Mouse (Mus musculus) left cerebral cortex, adult 11 months (tissue): Measurements from ENCODE around the gene Ipo13.

ENCODE experiments used
- DNase-seq: peaks from one replicate; pipeline ENCODE4 v3.0.0; 2022; ENCODE audit warnings: low spot score

The Ipo13 gene

DNA sequence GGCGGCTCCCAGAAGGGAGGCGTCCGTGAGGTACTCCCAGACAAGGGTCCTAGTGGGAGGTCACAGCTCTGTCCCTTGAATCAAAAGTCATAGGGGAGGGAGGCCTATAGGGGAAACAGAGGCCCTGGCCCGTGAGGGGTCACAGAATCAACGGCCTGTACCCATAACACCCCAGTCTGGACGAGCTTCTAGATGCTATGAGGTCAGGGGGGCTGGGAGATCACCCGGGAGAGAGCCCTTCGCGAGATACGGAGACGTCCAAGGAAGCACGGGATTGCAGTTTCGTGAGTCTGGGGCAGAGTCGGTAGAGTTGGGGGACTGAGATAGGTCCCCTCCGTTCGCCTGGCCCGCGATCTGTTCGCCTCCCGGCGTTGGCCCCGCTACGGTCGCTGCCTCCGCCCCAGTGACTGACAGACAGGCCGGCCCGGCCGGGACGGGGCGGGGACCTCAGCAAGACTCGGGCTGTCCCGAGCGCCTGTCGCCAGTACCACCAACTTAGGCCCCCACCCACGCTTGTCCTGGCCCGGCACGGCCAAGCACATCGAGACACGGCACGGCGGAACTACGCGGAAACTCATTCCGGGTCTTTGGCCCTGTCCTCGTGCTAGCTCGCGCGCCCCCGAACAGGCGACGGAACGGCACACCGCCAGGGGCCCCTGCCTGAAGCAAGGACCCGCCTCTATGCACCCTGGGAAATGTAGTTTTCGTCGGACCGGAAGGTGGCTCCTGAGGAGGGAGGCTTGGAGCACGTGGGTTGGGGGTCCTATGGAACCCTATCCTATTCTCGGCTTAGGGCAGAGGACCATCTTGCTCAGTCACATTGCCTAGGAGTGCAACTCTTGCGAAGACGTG, at the start of gene Ipo13:
TSS of gene Ipo13 (minus strand) at position 409 of the 852 bp plus-strand sequence.
- peak; percentile 85 for DNase-seq

DNA sequence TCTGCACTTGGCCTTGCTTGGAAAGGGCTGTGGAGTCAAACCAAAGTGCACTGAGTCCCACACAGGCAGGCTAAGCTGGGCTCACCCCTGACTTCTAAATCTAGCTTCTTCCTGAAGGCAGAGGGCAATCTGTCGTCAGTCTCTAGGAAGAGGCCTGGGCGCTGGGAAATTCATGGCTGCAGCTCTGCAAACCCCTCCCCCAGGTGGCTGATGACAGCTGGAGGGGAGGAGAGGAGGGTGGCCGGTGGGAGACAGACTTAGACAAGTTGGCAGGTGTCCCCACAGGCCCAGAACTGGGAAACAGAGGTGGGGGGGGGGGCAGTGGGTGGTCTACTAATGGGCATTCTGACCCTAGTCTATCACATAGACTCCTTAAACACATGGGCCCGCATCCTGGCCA, 42.7 kb upstream of the Ipo13 start:
- no peak for DNase-seq

DNA sequence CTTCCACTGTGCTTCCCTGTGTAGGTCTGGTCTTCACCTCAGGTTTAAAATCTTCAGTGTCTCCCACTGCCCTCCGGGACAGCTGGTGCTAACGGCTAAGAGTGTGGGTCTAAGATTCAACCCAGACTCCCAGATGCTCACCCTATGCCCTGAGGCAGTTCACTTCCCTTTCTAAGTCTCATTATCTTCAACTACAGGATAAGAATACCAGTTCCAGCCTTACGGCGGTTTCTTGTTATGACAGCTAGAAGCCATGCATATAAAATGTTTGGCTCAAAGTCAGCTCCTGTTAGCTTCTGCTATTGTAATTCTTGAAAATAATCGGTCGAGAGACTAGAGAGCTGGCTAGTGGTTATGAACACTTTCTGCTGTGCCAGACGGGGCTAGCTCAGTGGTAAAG, 32.7 kb upstream of the Ipo13 start:
- DNase-seq = no peak

DNA sequence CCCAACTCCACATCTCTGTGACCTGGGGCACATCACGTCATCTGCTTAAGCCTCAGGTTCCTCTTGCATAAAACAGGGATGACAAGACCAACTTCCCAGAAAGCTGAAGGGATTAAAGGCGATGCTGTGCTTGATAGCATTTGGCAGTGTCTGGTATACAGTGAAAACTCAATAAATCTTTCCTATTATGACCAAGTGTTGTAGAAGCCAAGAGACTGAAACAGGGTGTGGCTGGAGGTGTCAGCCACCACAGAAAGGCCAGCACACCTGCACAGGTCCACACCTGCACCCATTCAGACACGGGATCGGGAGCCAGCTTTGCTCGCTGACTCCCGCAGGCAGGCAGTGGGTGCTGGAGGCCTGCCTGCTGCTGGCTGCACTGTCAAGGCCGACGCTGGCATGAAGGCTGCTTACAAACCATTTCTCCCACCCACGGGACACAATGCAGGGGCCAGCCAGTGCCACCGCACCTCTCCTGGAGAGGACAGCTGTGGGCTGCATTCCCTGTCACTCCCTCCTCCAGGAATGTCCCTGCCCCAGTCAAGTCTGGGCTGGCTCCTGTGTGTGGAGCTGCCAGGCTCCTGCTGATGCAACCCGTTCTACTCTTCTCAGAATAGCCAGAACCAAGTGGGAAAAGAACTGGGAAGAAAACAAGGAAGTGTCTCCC, 32.0 kb upstream of the Ipo13 start:
- no peak for DNase-seq

DNA sequence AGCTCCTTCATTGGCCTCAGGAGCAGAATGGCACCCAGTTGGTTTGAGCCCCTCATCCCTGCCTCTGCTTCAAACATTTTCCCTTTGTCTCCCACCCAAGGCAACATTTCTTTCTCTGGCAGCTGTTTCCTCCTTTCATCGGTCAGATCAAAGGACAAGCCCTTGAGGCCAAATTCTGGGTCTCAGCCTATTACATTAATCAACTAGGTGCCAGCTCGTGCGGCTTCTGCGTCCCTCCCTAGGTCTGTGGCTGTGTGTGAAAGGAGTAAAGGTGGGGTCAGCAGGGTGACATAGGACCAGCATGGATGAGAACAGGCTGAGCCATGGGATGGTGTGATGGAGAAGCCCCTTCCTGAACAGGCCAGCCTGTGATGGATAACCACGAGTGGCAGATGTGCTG, 28.5 kb upstream of the Ipo13 start:
- no peak for DNase-seq

DNA sequence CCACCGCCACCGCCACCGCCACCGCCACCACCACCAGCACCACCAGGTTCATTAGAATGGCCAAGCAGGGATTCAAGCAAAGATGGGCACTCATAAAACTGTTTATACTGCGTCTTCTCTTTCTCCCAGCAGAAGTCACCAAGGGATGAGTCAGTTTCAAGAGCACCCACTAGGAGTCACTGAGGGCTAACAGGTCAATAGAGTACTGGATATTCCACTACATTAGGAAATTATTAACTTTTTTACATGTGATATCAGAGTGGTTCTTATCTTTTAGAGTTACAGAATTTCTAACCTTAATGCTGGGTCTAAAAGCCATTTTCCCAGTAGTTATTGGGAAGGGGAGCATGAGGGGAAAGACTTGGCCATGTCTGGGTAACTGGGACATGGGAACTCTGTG, 22.2 kb upstream of the Ipo13 start:
- no peak for DNase-seq

DNA sequence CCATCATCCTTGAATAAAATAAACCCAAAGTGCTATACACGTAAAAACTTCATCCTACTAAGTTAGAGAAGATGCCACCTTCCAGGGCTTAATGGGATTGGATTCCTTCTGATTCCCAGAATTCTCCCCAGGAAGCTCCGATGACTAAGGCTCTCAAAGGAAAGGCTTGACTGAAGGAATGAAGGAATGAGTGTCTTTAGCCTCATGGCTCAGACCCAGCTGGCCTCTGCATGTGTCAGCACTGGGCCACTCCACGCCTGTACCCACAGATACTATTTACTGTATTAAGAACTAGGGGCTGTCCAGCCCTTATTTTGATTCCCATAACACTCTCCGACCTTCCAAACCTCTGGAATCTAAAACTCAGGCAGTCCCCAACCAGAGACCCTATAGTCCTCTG, 19.3 kb upstream of the Ipo13 start:
- no peak for DNase-seq

DNA sequence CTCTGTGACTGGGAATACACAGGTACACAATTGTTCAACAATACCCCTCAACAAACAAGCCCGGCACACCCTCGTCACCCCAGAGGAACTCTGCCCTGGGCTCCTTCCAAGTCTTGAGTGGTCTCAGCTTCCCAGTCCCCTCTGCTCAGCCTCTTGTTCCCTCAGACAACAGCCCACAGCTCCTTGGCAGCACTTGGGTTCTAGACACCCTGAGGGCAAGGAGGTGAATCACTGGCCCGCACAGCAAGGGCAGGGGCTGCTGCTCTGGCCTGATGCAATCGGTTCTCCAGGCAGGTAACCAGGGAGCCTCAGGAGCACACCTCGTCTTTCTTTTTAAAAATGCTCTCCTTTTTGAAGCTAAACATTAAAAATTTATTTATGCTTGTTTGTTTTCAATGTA, 18.4 kb upstream of the Ipo13 start:
- DNase-seq = no peak

DNA sequence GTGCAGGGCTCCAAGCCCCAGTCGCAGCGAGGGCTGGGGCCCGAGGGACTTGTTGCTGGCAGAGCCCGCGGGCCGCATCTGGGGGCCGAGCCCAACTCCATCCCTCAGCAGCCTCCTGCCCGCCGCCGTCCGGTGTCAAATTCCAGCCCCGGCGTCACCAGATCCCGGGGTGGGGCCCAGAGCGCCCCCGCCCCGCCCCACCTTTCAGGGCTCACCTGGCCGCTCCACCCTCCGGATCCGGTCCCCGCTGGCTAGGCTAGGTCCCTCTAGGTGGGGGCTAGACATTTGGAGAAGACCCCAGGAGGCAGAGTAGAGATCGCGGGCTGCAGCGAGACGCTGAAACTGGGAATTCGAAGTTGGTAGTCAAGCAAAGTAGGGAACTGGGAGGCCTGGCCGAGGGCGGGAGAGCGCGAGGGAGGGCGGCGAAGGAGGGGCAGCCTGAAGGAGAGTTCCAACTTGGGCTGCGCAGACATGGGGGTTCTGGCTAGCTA, 14.6 kb upstream of the Ipo13 start, which contains the start of gene Artn:
TSS of gene Artn (minus strand) at position 373 of the 491 bp plus-strand sequence.
- no peak for DNase-seq

DNA sequence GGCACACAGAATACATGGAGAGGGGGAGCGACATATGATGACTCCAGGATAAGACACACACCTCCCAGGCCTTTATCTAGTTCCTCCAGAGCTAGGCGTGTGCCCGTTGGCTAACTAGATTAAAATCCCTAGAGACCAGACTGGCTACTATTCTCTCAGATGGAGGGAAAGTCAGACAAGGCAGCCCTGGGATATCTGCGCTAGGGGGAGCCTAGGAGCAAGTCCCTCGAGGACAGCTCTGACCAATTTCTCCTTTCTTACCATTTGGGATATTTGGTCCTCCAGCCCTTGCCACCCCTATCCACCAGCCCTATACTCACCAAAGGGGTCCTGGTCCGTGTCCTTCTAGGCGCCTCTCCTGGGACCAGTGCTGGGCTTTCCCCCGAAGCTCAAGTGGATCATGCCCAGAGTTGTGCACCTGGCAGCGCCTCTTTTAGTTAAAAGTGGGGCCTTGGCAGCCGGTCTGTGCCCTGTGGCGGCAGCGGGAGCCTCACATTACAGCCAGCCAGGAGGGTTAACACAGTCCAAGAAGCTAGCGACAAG, 14.0 kb upstream of the Ipo13 start:
- DNase-seq = no peak

DNA sequence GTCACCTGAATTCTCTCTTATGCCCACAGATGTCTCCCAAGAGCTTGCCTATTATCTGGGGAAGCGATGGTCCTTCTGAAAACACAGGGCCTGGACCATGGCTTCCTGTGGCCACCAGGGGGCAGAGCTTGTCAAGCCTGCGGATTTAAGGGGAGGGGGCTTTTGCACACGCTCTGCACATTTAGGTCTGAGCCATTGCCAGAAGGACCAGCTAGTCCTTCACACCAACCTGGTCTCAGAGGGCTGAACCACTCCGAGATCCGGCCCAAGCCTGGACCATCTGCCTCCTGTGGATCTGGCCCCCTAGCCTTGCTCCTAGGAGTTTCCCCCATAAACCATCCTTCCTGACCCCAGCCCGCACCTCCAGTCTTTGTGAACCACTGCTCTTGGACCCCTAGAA, 13.4 kb upstream of the Ipo13 start:
- DNase-seq = no peak

DNA sequence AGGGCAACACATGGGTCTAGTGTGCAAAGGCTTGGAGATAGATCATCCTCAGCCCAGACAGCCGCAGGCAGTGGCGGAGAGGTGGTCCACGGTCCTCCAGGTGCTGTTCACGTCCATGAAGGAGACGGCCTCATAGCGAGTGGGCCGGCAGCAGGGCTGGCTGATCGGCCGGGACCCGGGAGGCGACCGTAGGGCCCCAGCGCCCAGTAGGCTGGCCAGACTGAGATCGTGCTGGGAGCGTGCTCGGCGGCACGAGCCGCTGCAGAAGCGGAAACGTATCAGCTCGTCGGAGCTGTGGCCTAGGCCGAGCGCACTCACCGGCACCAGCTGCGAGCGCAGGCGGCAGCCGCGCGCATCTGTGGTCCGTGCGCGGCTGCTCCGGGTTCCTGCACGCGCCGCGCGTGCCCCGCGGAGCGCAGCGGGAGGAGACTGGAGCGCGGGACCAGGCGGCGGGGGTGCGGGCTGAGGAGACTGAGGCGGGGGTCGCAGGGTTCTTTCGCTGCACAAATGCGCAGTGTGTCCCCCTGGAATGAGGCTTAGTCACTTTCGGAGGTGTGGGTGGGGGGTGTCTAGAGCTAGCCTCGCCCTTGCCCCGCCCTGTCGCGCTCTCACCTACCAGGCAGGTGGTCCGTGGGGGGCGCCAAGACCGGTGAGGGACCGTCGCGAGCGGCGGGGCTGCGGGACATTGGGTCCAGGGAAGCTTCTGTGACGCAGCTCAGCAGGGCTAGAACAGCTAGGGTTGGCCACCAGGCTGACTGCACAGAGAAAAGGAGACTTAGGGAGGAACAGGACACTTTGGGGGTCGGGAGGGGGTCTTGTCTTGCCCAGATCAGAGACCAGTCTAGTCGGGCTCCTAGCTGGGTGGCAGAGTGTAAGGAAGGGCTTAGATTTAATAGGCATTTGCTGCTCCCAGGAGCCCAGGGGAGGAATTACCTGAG, 12.0 kb upstream of the Ipo13 start:
- peak; percentile 50 for DNase-seq

DNA sequence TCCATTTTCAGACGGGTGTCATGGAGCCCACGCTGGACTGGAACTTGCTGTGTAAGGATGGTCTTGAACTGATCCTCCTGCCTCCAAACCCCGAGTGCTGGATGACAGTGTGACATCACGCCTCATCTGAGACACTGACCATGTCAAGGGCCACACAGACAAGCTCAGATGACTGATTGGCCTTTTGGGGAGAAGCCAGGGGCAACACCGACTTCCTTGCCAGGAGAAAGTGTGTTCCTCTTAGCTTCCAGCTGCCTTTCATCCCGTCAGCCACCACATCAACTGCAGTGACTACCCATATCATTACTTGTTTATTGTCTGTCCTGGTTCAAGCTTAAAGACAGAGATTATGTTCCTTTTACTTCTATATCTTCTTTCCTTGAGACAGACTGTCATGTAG, 10.1 kb upstream of the Ipo13 start:
- DNase-seq = no peak

DNA sequence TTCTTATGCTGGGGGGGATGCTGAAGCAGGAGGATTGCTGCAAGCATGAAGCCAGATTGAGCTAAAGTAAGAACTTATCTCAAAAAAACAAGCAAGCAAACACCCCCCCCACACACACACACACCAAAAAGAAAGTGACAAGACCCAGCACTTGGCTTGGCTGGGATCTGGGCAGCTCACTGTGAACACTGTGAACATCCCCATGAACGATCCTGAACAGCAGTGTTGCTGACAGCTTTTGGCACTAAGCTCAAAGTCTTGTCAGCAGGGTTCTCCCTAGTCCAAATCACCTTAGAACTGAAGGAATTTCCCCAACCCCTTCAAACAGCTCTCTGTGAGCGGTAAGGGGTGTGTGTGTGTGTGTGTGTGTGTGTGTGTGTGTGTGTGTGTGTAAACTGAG, 8.7 kb upstream of the Ipo13 start:
- no peak for DNase-seq

DNA sequence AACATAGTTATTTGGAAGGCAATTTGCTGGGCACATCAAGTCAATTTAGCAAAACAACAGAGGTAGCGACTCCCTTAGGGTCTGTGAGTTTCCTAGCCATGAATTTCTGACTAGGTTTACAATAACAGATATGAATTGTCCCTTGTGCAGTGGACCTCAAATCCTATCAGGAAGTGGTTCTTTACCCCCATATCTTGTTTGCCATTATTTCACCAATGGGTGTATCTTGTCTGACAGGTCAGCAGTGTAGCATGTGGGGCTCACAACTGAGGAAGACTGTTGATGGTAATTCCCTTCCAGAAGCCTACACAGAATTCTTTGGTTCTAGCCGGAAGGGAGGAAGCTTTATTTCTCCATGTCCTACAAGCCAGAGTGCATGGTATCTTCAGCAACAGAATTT, 6.6 kb upstream of the Ipo13 start:
- no peak for DNase-seq

DNA sequence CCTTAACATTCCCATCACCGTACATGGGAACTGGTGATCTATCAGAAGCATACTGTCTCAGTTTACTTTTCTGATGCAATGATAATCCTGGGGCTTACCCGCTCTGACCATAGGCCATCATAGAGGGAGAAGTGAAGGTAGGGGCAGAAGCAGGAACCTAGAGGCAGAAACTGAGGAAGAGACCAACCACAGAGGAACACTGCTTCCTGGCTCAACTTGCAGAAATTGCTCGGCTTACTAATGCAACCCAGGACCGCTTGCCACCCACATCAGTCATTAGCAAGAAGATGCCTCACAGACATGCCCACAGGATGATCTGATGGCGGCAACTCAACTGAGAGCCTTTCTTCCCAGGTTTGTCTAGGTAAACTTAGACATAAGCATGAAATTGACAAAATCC, 4.0 kb upstream of the Ipo13 start:
- DNase-seq = no peak

DNA sequence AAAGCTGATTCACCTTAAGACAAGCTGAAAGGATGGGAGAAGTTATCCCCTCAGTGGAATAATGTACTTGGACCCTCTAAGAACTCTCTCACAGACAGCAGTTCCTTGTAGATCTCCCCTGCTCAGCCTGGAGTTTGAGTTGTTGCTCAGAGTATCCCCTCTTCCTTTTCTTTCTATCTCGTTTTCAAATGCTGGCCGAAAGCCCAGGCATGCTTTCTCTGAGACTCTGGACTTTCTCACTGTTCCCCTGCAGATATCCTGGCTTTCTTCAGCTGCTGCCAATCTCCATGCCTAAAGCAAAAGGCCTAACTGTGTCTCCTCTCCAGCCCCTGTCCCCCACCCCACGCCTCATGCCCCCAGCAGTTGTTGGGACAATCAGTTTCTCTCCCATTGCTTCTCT, 3.5 kb upstream of the Ipo13 start:
- no peak for DNase-seq

DNA sequence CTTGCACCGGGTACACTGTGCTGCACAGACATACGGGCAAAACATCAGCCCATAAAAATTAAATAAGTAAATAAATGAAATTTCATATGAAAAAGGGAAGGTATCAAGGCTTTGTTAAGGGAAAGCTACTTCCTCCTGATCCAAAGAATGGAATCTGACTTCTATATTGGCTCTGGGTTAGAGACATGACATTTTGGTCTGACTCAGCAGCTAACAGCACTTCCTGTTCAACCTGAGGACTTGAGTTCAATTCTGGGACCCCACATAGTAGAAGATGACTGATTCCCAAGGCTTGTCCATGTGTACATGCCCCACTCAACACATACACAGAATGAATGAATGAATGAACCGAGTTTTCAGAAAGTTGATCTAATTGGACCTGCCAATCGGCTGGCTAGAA, 3.0 kb upstream of the Ipo13 start:
- DNase-seq = no peak

DNA sequence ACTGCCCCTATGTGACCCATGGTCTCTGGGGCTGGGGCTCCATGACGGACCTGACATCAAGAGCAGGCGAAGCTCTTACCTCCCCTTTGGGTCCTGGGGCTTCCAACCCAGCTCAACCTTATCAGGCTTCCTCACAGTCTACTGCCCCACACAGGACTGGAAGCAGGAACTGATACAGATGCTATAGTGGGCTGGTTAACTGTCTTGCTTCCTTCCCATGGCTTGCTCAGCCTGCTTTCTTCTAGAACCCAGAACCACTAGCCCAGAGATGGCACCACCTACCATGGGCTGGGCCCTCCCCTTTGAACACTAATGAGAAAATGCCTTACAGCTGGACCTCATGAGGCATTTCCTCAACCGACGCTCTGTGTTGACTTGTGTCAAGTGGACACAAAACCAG, 2.6 kb upstream of the Ipo13 start:
- no peak for DNase-seq

DNA sequence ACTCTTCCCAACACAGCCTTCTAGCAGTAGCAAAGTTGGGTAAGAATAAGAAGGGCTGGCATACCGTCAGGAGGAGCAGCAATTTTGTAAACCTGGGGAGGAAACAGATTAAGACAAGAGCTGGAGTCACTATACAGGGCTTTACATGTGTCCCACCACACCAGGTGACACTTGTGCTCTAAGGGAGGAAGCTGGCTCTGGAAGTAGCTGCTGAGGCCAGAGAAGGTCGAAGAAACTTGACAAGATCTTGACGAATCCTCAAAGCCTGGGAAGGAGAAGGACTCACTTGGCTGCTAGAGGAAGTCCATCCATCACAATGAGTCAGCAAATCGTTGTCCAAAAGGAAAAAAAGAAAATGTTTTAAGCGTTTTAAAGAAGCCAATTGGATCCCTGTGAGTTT, 1.6 kb upstream of the Ipo13 start:
- no peak for DNase-seq

DNA sequence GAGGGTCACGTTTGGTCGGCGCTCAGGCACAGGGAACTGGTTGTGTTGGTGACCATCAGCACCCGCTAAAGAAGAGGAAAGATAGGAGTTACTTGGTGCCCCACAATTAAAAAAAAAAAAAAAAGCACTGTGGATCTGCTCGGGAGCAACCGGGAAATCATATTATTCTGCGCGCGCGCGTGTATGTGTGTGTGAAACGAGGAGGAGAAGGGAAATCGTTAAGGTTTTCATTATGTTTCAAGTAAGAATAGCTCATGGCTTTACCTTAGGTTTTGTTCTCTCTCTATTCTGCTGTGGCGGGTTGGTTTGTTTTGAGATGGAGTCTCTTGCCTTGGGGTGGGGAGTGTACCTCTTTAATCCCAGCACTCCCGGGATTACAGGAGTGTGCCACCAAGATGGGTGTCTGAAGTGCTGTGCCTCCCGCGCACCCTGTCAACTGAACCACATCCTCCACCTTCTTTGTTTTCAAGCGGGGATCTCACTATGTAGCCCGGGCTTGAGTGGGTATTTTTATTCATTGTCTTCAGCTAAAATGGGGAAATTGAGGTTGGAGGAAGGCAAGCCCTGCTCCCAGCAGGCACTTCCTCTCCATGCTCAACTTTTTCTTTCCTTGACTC, 798 bp upstream of the Ipo13 start:
- no peak for DNase-seq

DNA sequence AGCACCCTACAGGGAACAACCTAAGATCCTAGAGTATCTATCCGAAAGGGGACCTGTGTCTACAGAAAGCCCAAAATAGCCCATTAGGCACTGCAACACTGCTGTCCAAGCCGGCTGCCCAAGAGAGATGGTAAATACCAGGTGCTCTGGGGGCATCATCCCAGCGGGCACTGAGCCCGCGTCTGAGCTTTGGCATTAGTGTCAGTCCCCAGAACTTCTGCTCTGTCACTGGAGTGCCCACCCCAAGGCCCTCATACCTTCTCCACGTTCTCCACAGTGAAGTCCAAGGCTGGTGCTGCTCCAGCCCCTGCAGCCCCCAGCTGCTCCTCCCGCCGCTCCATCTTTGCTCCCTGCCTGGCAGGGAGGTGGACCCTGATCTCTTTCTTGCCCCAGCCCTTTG, 768 bp downstream of the Ipo13 start:
- DNase-seq = no peak
